Mouse (Mus musculus) left cerebral cortex, postnatal 4 days (tissue): ENCODE measurements around the gene Hltf. TPM values are rescaled to one million over a fixed set of nuclear protein-coding genes. Genes with fewer than 3 reads are reported as not detected.
"Not testable (repeated sequence)": the region's sequence is repeated elsewhere in the genome, so short reads cannot be mapped to it uniquely, and the experiment has no call there.

Experiments used
- DNase-seq: peaks from one replicate; pipeline ENCODE4 v3.0.0-alpha.2; 2022
- intact Hi-C: fragments of 180-260 bp; cut with DNase I; formaldehyde crosslinking; loops from one replicate; pipeline ENCODE4 v1.15.1; 2025
- total RNA-seq, 2 experiments: library from RNA; stranded (reverse); gene quantifications; 2 replicates each; pipeline ENCODE4 v1.2.3; 2021

Hltf gene
- total RNA-seq, 2 experiments from 2014 or later, result 17.4 to 17.7 TPM

- intact Hi-C loops, result no loop called here
These were observed 46.2 kb downstream of the Hltf start for GRCm38 (mm10) chr3:20103830-20104229.

DNA sequence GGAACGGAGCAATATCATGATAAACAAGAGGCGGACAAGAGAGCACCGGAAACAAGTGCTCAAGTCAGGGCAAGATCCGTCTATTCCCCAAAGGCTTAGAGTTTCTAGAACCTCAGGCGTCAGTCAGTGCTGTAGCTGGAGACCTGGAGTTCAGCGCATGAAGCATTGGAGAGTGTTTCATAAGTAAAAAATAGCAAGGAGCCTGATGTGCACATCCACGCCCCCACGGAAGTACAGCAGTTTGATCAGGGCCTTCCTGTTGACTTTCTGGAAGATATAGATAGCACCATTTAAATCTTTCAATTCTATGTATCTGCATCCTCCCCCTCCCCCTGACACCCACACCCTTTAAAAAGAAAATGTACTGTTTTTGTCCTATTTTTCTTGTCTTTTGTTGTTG is 46.7 kb downstream of the Hltf start:
- intact Hi-C loops, result no loop called here
- DNase-seq, result no peak

More at GRCm38 (mm10) chr3:20103830-20104229, 46.2 kb downstream of the Hltf start:
- no peak for DNase-seq

- DNase-seq, result no peak
- intact Hi-C loops, result no loop called here
These were observed 47.2 kb downstream of the Hltf start for GRCm38 (mm10) chr3:20104776-20105175.

- intact Hi-C loops, result no loop called here
These were observed 51.3 kb downstream of the Hltf start for GRCm38 (mm10) chr3:20108881-20109280.

DNA sequence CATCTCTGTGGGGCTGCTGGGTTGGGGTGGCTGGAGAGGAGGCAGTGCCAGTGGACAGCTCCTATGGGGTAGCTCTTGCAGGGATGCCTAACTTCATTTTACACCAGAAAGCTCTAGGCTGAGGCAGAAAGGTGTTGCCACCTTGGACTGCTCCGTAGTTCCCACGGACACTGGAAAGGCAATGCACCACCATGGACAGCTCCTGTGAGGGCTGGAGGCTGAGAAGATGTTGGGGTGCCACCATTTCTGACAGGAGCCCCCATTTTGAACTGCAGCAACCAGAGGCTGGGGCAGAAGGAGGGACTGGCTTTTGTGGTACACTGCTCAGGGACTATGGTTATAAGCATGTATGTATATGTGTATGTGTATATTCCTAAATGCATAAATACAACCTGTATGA is 54.3 kb downstream of the Hltf start:
- DNase-seq, result no peak
- intact Hi-C loops, result no loop called here

More at GRCm38 (mm10) chr3:20108881-20109280, 51.3 kb downstream of the Hltf start:
- no peak for DNase-seq

DNA sequence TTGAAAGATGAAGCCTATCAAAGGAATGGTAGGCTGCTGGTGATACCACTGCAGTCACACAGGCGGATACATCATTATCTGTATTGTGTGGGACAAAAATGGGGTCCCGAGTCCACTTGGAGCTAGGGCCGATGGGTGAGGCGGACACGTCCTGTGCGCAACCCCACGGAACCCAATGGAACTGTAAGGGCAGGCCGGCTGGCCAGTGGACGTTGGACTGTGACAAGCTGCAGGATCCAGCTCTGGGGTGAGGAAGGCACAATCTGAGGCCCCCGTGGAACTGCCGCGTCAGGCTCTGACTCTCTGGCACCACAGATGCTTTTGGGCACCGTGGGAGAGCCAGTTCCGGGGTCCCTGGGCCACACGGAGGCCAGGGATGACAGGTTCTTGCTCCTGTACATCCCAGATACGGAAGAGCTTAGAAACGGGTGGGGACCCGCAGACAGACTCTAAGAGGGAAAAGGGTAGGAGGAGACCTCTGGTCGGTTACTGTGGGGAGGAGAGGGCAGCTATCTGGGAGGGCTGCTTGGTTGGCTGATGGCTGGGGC is 61.5 kb downstream of the Hltf start:
- intact Hi-C loops, result no loop called here
- no peak for DNase-seq

GRCm38 (mm10) chr3:20119686-20120244 is 62.2 kb downstream of the Hltf start:
- DNase-seq, result no peak
- intact Hi-C loops, result no loop called here

DNA sequence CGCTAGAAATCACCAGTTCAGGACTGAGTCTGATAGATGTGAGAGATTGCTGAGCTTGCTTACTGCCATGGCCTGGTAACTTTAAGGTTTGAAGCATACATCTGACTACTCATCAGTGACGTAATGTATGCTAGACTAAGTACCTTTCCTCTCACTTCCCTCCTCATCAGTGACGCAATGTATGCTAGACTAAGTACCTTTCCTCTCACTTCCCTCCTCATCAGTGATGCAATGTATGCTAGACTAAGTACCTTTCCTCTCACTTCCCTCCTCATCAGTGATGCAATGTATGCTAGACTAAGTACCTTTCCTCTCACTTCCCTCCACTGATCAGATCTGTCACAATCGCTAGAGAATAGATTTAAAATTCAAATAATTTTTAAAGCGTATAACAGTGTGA is 64.0 kb downstream of the Hltf start:
- DNase-seq, intact Hi-C loops: not testable (repeated sequence)

DNA sequence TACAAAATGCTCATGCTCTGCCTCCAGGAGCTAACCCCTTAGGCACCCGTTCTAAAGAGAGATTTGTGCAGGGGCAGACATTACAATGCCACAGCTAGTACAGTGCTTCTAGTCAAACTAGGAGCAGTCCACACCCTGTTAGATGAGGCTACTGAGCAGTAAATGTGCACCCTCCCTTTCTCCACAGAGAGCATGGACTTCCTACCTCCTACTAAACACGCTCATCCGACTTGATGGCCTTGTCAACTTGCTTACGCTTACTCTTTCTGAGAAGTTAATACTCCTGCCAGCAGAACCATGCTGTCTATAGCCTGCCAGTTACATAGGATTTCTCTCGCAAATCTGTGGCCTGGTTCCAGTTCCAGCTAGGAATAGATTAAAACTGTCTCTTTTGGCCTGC is 68.0 kb downstream of the Hltf start:
- DNase-seq, result no peak
- intact Hi-C loops, result no loop called here

DNA sequence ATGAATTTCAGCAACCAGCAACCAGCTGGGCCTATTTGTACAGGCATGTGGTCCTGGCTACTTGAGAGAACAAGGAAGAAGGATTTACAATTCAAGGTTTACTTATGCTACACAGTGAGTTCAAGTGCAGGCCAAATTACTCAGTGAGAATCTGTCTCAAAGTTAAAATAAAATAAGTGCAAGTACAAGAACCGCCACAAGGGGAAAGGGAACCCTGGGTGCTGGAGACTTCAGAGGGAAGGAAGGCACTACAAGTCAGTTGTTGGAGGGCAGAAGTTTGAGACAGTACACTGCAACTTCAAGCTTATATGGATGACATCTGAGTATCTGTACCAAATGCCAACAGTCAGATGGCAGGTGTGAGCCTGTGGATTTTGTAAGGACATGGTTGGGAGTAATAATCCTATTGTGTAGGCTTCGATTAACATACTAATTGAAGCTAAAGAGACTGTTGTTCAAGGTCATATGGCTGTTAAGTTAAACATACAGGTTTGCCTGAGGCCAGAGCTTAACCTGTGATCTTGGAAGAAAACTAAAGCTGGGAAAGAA is 69.5 kb downstream of the Hltf start:
- DNase-seq, result no peak
- intact Hi-C loops, result no loop called here

- DNase-seq, result no peak
- intact Hi-C loops, result no loop called here
These were observed 71.9 kb downstream of the Hltf start for GRCm38 (mm10) chr3:20129491-20129890.

DNA sequence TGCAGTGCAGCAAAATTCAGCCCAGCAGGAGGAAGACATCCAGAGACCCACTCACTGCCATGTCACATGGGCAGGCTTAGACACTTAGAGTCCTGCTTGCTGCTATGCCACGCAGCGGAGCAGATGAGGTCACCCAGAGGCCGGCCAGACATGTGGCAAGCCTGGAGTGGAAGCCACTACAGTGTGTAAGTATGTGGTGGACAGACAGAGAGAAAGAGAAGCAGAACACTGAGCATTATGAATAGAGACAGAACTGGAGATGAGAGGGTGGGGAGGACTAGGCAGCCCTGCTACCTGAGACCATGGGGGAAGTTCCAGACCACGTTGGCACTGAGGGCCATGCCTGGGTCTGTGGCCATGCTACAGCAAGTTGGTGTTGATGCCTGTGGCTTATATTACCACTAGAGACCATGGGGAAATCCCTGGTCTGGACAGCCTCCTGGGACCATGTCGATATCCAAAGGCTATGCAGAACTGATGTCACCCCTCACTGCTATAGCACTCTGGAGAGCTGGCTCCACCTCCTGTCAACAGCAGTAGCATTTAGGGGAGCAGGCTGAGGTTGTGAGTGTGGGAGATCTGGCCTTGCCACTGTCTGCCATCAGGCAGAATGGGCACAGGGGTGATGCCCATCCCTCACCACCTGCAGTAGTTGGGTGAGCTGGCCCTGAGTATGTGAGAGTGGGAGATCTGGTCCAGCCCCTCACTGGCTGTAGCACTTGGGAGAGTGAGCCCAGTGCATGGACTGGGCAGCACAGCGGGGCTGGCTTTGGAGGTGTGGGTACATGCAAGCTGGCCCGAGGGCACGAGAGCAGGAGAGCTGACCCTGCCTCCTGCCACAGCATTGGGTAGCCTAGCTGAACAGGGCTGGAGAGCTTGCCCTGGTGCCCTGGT is 73.1 kb downstream of the Hltf start:
- intact Hi-C loops, result no loop called here
- no peak for DNase-seq

DNA sequence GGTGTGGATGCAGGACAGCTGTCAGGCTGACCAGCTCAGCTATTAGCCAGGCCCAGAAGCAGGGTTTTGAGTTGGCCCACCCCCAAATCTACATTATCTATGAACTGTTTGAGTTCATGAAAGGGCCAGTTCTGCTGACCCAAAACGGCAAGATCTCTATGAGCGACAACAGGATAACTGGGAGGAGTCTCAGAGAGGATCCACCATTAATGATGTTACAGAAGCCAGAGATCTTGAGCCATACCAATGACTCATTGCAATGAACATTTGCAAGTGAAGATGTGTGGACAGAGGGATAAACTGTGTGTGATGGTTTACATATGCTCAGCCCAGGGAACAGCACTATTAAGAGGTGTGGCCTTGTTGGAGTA is 73.7 kb downstream of the Hltf start:
- intact Hi-C loops, result no loop called here

GRCm38 (mm10) chr3:20132731-20133130 is 75.1 kb downstream of the Hltf start:
- no peak for DNase-seq
- intact Hi-C loops, result no loop called here

More for the DNA sequence above, 73.7 kb downstream of the Hltf start:
- no peak for DNase-seq

- intact Hi-C loops, result no loop called here
- DNase-seq, result no peak
These were observed 76.1 kb downstream of the Hltf start for GRCm38 (mm10) chr3:20133745-20134144.

GRCm38 (mm10) chr3:20134545-20134944 is 76.9 kb downstream of the Hltf start:
- intact Hi-C loops, result no loop called here
- DNase-seq, result no peak

- intact Hi-C loops, result no loop called here
- DNase-seq, result no peak
These were observed 79.4 kb downstream of the Hltf start for GRCm38 (mm10) chr3:20136868-20137581.

DNA sequence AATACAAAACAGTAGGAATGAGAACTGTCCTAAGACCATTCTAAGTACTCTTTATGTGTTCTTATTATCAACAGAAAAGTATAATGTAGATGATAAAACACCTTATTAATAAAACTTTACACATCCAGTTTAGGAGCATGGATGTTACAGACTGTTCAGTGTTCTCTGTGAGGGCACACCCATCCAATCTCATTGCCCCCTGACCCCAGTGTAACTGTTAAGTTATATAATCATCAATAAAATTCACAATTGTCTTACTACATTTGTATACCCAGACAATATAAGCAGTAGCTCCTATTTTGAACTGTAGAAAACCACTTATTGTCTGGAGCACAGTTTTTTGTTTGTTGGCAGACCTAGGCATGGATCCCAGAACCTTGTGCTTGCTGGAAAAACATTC is 83.6 kb downstream of the Hltf start:
- intact Hi-C loops, result no loop called here
- DNase-seq, result no peak

- no peak for DNase-seq
- intact Hi-C loops, result no loop called here
These were observed 84.1 kb downstream of the Hltf start for GRCm38 (mm10) chr3:20141679-20142078.

DNA sequence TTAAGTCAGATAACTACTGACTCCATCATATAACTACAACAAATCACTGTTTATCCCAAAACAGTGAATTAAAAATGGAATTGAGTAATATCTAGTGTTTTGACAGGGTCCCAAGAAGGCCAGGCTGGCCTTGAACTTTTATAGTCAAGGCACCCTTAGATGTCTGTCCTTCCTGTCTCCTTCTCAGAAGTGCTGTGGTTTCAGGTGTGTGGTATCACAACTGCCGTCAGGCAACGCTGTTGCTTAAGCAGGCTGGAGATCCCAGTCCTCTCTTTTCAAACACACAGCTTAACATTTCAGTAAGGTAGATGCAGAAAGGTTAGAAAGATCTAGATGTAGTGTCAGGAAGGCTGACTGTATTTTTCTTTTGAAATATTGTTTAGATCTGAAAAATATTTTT is 84.5 kb downstream of the Hltf start:
- no peak for DNase-seq
- intact Hi-C loops, result no loop called here

GRCm38 (mm10) chr3:20142576-20142975 is 85.0 kb downstream of the Hltf start:
- no peak for DNase-seq
- intact Hi-C loops, result no loop called here
